Mouse (Mus musculus) limb, embryonic 14.5 days (tissue): ENCODE data around the gene Hist1h2ao. TPM values are rescaled to one million over a fixed set of nuclear protein-coding genes. Genes with fewer than 3 reads are reported as not detected.
"Not testable (repeated sequence)": the region's sequence is repeated elsewhere in the genome, so short reads cannot be mapped to it uniquely, and the experiment has no call there.

Experiments used
- ATAC-seq: fragments of 200-750 bp; cut with Nextera tagmentation; 2 replicates; pipeline ENCODE4 v1.8.0; 2017; ENCODE audit warnings: low read depth, moderate number of reproducible peaks, moderate TSS enrichment; ENCODE audit not compliant: low FRiP score
- DNase-seq: peaks from one replicate; pipeline ENCODE4 v3.0.0-alpha.2; 2015; ENCODE audit warnings: low spot score
- H3K27ac ChIP-seq: fragments of 300-500 bp; sonication (generic); replicated peaks from 2 replicates; pipeline ENCODE4 v1.5.1; 2014; ENCODE audit warnings: low read depth, mild to moderate bottlenecking, low read length, moderate library complexity, mixed read lengths
- H3K27me3 ChIP-seq: fragments of 300-500 bp; sonication (generic); 2 replicates; pipeline ENCODE4 v1.6.1; 2014; ENCODE audit warnings: low read length, mixed read lengths; ENCODE audit not compliant: control insufficient read depth, insufficient read depth
- H3K36me3 ChIP-seq: fragments of 300-500 bp; sonication (generic); 2 replicates; pipeline ENCODE4 v1.6.1; 2014; ENCODE audit warnings: mild to moderate bottlenecking, low read length, moderate library complexity, mixed read lengths; ENCODE audit not compliant: control insufficient read depth, insufficient read depth
- H3K4me1 ChIP-seq: fragments of 300-500 bp; sonication (generic); 2 replicates; pipeline ENCODE4 v1.6.1; 2014; ENCODE audit warnings: antibody characterized with exemption, low read length, mixed read lengths; ENCODE audit not compliant: control insufficient read depth, insufficient read depth
- H3K4me2 ChIP-seq: fragments of 300-500 bp; sonication (generic); replicated peaks from 2 replicates; pipeline ENCODE4 v1.6.1; 2014; ENCODE audit warnings: low read depth, mild to moderate bottlenecking, low read length, moderate library complexity; ENCODE audit not compliant: severe bottlenecking
- H3K4me3 ChIP-seq: fragments of 300-500 bp; sonication (generic); replicated peaks from 2 replicates; pipeline ENCODE4 v1.5.1; 2014; ENCODE audit warnings: low read length
- H3K9ac ChIP-seq: fragments of 300-500 bp; sonication (generic); 2 replicates; pipeline ENCODE4 v1.6.1; 2014; ENCODE audit warnings: mild to moderate bottlenecking, low read depth, low read length, moderate library complexity; ENCODE audit not compliant: severe bottlenecking
- H3K9me3 ChIP-seq: fragments of 300-500 bp; sonication (generic); 2 replicates; pipeline ENCODE4 v1.6.1; 2016; ENCODE audit warnings: low read length; ENCODE audit not compliant: control insufficient read depth
- POLR2A ChIP-seq: fragments of 200-500 bp; IDR thresholded peaks from 2 replicates; pipeline ENCODE4 v1.8.0; 2012; ENCODE audit warnings: inconsistent platforms, mild to moderate bottlenecking, moderate library complexity, borderline replicate concordance; ENCODE audit not compliant: insufficient read depth, insufficient read length; ENCODE audit errors: extremely low read depth
- WGBS: fragments of 180-500 bp; shearing (Covaris S2); extraction: QIAGEN DNeasy Blood & Tissue Kit; methylation state at CpG from one replicate; pipeline ENCODE4 v1.1.7; 2014; 5-methylcytosine and 5-hydroxymethylcytosine counted together
- polyA plus RNA-seq, 2 experiments: library from polyadenylated mRNA; depleted of rRNA in 1 of 2; stranded (reverse) in 1 of 2; unstranded in 1 of 2; fragments of >200 nt; fragmentation: Nextera tagmentation in 1 of 2; extraction: Ambion mirVana in 1 of 2; gene quantifications; 2 replicates each; pipeline versions ENCODE4 v1.2.1 to v1.2.3; 2012 to 2014

The Hist1h2ao gene
- polyA plus RNA-seq (2012; rRNA removed) (not detected in 2 replicates), polyA plus RNA-seq (2014; fragmentation: Nextera tagmentation; extraction: Ambion mirVana) (2.1 TPM in 1 of 2 replicates, not detected in the other)

DNA sequence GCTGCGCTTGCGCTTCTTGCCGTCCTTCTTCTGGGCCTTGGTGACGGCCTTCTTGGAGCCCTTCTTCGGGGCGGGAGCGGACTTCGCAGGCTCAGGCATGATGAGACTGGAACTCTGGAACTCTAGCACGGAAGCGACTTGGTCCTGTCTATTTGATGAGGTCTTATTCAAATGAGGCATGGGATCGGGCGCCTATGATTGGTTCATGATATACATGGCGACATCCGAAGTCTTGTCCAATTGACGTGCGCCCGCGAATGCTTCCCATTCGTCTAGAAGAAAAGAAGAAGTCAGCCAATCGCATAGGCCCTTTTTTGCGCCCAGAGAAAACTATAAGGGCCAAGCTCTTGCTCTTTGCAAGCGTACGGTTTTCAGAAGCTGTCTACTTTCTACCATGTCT lies at the start of gene Hist1h2ao, which contains the start of gene Hist1h2bq:
Gene Hist1h2ao, plus strand, starts transcription at position 393 of the 400 bp plus-strand sequence.
Gene Hist1h2bq, minus strand, starts transcription at position 125 of the 400 bp plus-strand sequence.
- not testable (repeated sequence) for H3K4me1 ChIP-seq, H3K9ac ChIP-seq, H3K27ac ChIP-seq, H3K4me2 ChIP-seq, H3K9me3 ChIP-seq, H3K4me3 ChIP-seq, DNase-seq, H3K27me3 ChIP-seq, H3K36me3 ChIP-seq
- no CpG with 5 or more reads among the region's 23 CpGs for WGBS
- peak; percentile 94 for ATAC-seq

- Histone ChIP-seq H3K9ac (peak overlapping the region; percentile 78), H3K9me3 (no peaks in the 10 kb centered on the region), H3K4me1 (peaks cover 7% of the 10 kb centered on the region), H3K27me3 (no peaks in the 10 kb centered on the region), H3K36me3 (no peaks in the 10 kb centered on the region), H3K4me2 (peak overlapping the region; percentile 75), H3K27ac (peak overlapping the region; percentile 92), H3K4me3 (peak overlapping the region; percentile 51)
- peak; percentile 90; the same call in 1 of the 2 replicates for TF ChIP-seq POLR2A
- DNase-seq = peak; percentile 98
- WGBS = 3% methylated on average over 33 of the region's 33 CpGs
- ATAC-seq = peak; percentile 81
Observed at GRCm38 (mm10) chr13:21778814-21779766, 31.2 kb upstream of the Hist1h2ao start.

DNA sequence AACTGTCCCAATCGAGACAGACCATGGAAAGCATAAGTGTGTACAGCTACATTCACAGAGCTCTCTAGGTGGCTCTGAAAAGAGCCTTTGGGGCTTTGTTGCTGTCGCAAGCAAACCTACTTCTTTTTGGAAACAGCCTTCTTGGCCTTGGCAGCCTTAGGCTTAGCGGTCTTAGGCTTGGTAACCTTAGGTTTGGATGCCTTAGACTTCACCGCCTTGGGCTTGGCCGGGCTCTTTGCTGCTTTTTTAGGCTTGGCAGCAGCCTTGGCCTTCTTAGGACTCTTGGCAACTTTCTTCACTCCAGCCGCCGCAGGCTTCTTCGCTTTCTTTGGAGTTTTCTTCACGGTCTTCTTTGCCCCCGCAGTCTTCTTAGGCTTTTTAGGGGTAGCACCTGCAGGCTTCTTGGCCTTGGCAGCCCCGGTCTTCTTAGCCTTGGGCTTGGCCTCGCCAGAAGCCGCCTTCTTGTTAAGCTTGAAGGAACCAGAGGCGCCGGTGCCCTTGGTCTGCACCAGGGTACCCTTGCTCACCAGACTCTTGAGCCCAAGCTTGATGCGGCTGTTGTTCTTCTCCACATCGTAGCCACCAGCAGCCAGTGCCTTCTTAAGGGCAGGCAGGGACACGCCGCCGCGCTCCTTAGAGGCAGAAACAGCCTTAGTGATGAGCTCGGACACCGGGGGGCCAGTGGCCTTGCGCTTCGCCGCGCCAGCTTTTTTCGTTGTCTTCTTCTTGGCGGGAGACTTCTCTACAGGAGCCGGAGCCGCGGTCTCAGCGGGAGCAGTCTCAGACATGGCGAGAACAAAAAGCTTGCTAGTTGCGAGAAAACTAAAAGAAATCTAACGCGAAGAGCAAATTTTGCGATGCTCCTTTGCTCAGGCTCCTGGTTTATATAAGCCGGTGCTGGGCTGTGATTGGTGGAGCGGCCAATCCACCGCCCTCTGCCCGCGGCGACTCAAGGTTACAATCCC lies 30.2 kb upstream of the Hist1h2ao start, which contains the start of gene Hist1h1b:
Gene Hist1h1b, minus strand, starts transcription at position 859 of the 965 bp plus-strand sequence.
- Histone ChIP-seq H3K9ac (peak within 1 kb of the TSS; percentile 78), H3K27me3 (no peaks in the 10 kb centered on the region), H3K9me3 (no peaks in the 10 kb centered on the region), H3K4me2 (peak within 1 kb of the TSS; percentile 75), H3K4me3 (peak within 1 kb of the TSS; percentile 51), H3K27ac (peak within 1 kb of the TSS; percentile 92), H3K36me3 (no peaks in the 10 kb centered on the region), H3K4me1 (peaks cover 12% of the 10 kb centered on the region)
- ATAC-seq (peak; percentile 17), DNase-seq (peak; percentile 90)
- peak; percentile 87; the same call in 1 of the 2 replicates for TF ChIP-seq POLR2A
- 2% methylated on average over 44 of the region's 44 CpGs for WGBS

DNA sequence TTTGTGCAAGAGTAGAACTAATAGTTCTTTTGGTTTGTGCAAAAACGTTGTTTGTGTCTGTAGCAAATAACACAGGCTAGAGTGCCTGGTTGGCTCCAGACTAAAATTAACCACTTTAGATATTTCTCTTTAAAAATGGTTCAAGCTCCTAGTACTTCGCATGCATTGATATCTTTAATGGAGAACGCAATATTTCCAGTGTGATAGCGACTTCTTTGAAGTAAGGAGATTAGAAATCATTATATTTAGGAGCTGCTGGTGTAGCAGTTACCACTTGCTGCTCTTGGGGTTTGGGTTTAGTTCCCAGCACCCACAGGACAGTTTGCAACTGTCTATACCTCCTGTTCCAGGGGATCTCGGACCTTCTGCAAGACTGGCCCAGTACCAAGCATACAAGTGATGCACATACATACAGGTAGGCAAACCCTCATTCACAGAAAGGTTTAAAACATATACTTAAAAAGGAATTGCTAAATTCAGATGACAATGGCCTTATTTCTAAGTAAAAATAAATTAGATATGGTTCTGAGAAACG lies 29.2 kb upstream of the Hist1h2ao start:
- H3K4me3 ChIP-seq = peak overlapping the region; percentile 51; the same call in 1 of the 2 replicates
- 0 out of 2 replicates have a peak overlapping the region, but pooled peaks have one; percentile 4 for H3K9ac ChIP-seq
- 39% methylated on average over 6 of the region's 6 CpGs for WGBS
- peak overlapping the region; percentile 75 for H3K4me2 ChIP-seq
- H3K27ac ChIP-seq = peak overlapping the region; percentile 92
- H3K27me3 ChIP-seq = no peaks in the 10 kb centered on the region
- ATAC-seq (no peak), DNase-seq (no peak)
- H3K4me1 ChIP-seq = peaks cover 17% of the 10 kb centered on the region
- no peaks in the 10 kb centered on the region for H3K9me3 ChIP-seq
- H3K36me3 ChIP-seq = no peaks in the 10 kb centered on the region
- TF ChIP-seq POLR2A = no peak
